In genomic region chr16:72773034-72773433, GRCm38 (mm10) we compare ENCODE assay signal across 21 mouse cellular contexts.
A peak's percentile ranks its signal among the peaks of the same experiment; 100 is the strongest.
DNase-seq lines count a peak whose midpoint lies in the region; ATAC-seq lines count a peak whose summit lies in the region.
"Had no signal": no experiment of that assay in that cellular context is flagged by ENCODE, and none has a peak within 500 bp of the region (broad histone marks: within the 10 kb centered on the region; RNA-seq: fewer than 3 reads in every experiment).

No protein-coding gene starts in this region.

- H3K27ac ChIP-seq in kidney, embryonic 15.5 days = 0 out of 2 replicates have a peak overlapping the region, but pooled peaks have one; percentile 37
- peak overlapping the region; percentile 4; the same call in 1 of the 2 replicates for H3K27ac ChIP-seq in midbrain, embryonic 12.5 days (replicated peaks)
- H3K27ac ChIP-seq in midbrain, embryonic 13.5 days = no peak overlapping the region
- H3K27ac ChIP-seq in hindbrain, embryonic 13.5 days = 0 out of 2 replicates have a peak overlapping the region, but pooled peaks have one; percentile 8
- H3K27ac ChIP-seq: forebrain, embryonic 13.5 days; heart, embryonic 10.5 days; liver, embryonic 15.5 days; neural tube, embryonic 12.5 days had no signal

- H3K4me3 ChIP-seq in kidney, embryonic 15.5 days (replicated peaks) = no peak overlapping the region
- no peak overlapping the region for H3K4me3 ChIP-seq in midbrain, embryonic 12.5 days
- H3K4me3 ChIP-seq in midbrain, embryonic 13.5 days (replicated peaks) = no peak overlapping the region
- H3K4me3 ChIP-seq in hindbrain, embryonic 13.5 days = no peak overlapping the region
- H3K4me3 ChIP-seq: forebrain, embryonic 13.5 days; heart, embryonic 10.5 days; liver, embryonic 15.5 days; neural tube, embryonic 12.5 days had no signal

- H3K36me3 ChIP-seq in kidney, embryonic 15.5 days = no peaks in the 10 kb centered on the region
- H3K36me3 ChIP-seq in midbrain, embryonic 12.5 days = no peaks in the 10 kb centered on the region
- H3K36me3 ChIP-seq in midbrain, embryonic 13.5 days = no peaks in the 10 kb centered on the region
- H3K36me3 ChIP-seq in hindbrain, embryonic 13.5 days = no peaks in the 10 kb centered on the region
- H3K36me3 ChIP-seq: heart, embryonic 10.5 days; liver, embryonic 15.5 days; neural tube, embryonic 12.5 days had no signal

- 31% methylated on average over 7 of the region's 7 CpGs for WGBS in kidney, embryonic 15.5 days
- 20% methylated on average over 7 of the region's 7 CpGs for WGBS in midbrain, embryonic 12.5 days
- WGBS in midbrain, embryonic 13.5 days = 15% methylated on average over 7 of the region's 7 CpGs
- WGBS in hindbrain, embryonic 13.5 days = 30% methylated on average over 7 of the region's 7 CpGs

- H3K27me3 ChIP-seq in kidney, embryonic 15.5 days = no peaks in the 10 kb centered on the region
- no peaks in the 10 kb centered on the region for H3K27me3 ChIP-seq in midbrain, embryonic 12.5 days
- H3K27me3 ChIP-seq in midbrain, embryonic 13.5 days = no peaks in the 10 kb centered on the region
- H3K27me3 ChIP-seq in hindbrain, embryonic 13.5 days = no peaks in the 10 kb centered on the region
- H3K27me3 ChIP-seq: forebrain, embryonic 13.5 days; liver, embryonic 15.5 days; neural tube, embryonic 12.5 days had no signal

- no peak overlapping the region for H3K9ac ChIP-seq in kidney, embryonic 15.5 days
- no peak overlapping the region for H3K9ac ChIP-seq in midbrain, embryonic 12.5 days (replicated peaks)
- no peak overlapping the region for H3K9ac ChIP-seq in midbrain, embryonic 13.5 days (replicated peaks)
- no peak overlapping the region for H3K9ac ChIP-seq in hindbrain, embryonic 13.5 days
- H3K9ac ChIP-seq: forebrain, embryonic 13.5 days; liver, embryonic 15.5 days; neural tube, embryonic 12.5 days had no signal

- ATAC-seq in kidney, embryonic 15.5 days (replicated peaks; ENCODE audit: low FRiP score) = no peak; the same call in 1 of the 2 replicates
- ATAC-seq in midbrain, embryonic 12.5 days (ENCODE audit: low FRiP score, low read depth) = no peak
- ATAC-seq in midbrain, embryonic 13.5 days = no peak
- ATAC-seq in hindbrain, embryonic 13.5 days (ENCODE audit: low FRiP score) = no peak

- H3K4me2 ChIP-seq in kidney, embryonic 15.5 days = no peak overlapping the region
- no peak overlapping the region for H3K4me2 ChIP-seq in midbrain, embryonic 12.5 days (replicated peaks)
- no peak overlapping the region for H3K4me2 ChIP-seq in midbrain, embryonic 13.5 days (replicated peaks)
- H3K4me2 ChIP-seq in hindbrain, embryonic 13.5 days = no peak overlapping the region
- H3K4me2 ChIP-seq: forebrain, embryonic 13.5 days; liver, embryonic 15.5 days; neural tube, embryonic 12.5 days had no signal

- H3K9me3 ChIP-seq in kidney, embryonic 15.5 days (replicated peaks) = no peaks in the 10 kb centered on the region
- no peaks in the 10 kb centered on the region for H3K9me3 ChIP-seq in midbrain, embryonic 12.5 days
- no peaks in the 10 kb centered on the region for H3K9me3 ChIP-seq in midbrain, embryonic 13.5 days
- H3K9me3 ChIP-seq in hindbrain, embryonic 13.5 days = no peaks in the 10 kb centered on the region
- H3K9me3 ChIP-seq: forebrain, embryonic 13.5 days; heart, embryonic 10.5 days; liver, embryonic 15.5 days; neural tube, embryonic 12.5 days had no signal

- no peak for DNase-seq in kidney, adult 8-10 months
- no peak for DNase-seq in frontal cortex, postnatal 25 days (ENCODE audit: low spot score in 2 of 2)
- no peak for DNase-seq in cerebellum, adult 18-20 months
- DNase-seq: adrenal gland, adult 2 months; cerebellum, adult 11 months; cerebellum, postnatal 10 days; gastrocnemius, postnatal 10 days; heart, postnatal 4 days; left cerebral cortex, postnatal 4 days; liver; lung, postnatal 4 days; right cerebral cortex, postnatal 4 days; thymus, postnatal 14 days had no signal

- H3K4me1 ChIP-seq in kidney, embryonic 15.5 days = peaks cover 16% of the 10 kb centered on the region
- H3K4me1 ChIP-seq in midbrain, embryonic 12.5 days = peaks cover 35% of the 10 kb centered on the region
- peaks cover 49% of the 10 kb centered on the region for H3K4me1 ChIP-seq in midbrain, embryonic 13.5 days (replicated peaks)
- H3K4me1 ChIP-seq in hindbrain, embryonic 13.5 days (replicated peaks) = peaks cover 31% of the 10 kb centered on the region
- H3K4me1 ChIP-seq: heart, embryonic 10.5 days; liver, embryonic 15.5 days had no signal
